Mouse (Mus musculus): ENCODE measurements around the gene Hs3st3b1. TPM values are rescaled to one million over a fixed set of nuclear protein-coding genes. Genes with fewer than 3 reads are reported as not detected.

Hs3st3b1 gene
- polyA plus RNA-seq, 1 experiment from 2014 or later = 34.0 TPM

GRCm38 (mm10) chr11:63936641-63937040 is 14.6 kb upstream of the Hs3st3b1 start:
- no peak for ATAC-seq (ENCODE audit: low FRiP score, low TSS enrichment)
- WGBS = 56% methylated on average over 3 of the region's 3 CpGs
- no peaks in the 10 kb centered on the region for H3K9me3 ChIP-seq (ENCODE audit: control insufficient read depth, low read length)
- no peaks in the 10 kb centered on the region for H3K36me3 ChIP-seq (ENCODE audit: control insufficient read depth, insufficient read depth, low read length)
- H3K4me2 ChIP-seq (replicated peaks; ENCODE audit: low read depth, low read length) = no peak overlapping the region
- H3K4me3 ChIP-seq (ENCODE audit: low read length) = no peak overlapping the region
- H3K4me1 ChIP-seq (ENCODE audit: control insufficient read depth, insufficient read depth, low read length) = no peaks in the 10 kb centered on the region
- H3K27ac ChIP-seq (ENCODE audit: low read depth, low read length) = no peak overlapping the region
- H3K27me3 ChIP-seq (ENCODE audit: control insufficient read depth, insufficient read depth, low read length) = peaks cover 4% of the 10 kb centered on the region
- no peak overlapping the region for H3K9ac ChIP-seq (ENCODE audit: low read depth, low read length)

- H3K27me3 ChIP-seq (ENCODE audit: control insufficient read depth, insufficient read depth, low read length) = peaks cover 33% of the 10 kb centered on the region
- H3K4me1 ChIP-seq (ENCODE audit: control insufficient read depth, insufficient read depth, low read length) = peaks cover 15% of the 10 kb centered on the region
- no peak overlapping the region for H3K4me2 ChIP-seq (replicated peaks; ENCODE audit: low read depth, low read length)
- H3K4me3 ChIP-seq (ENCODE audit: low read length) = no peak overlapping the region
- 87% methylated on average over 6 of the region's 6 CpGs for WGBS
- H3K27ac ChIP-seq (ENCODE audit: low read depth, low read length) = no peak overlapping the region
- H3K36me3 ChIP-seq (ENCODE audit: control insufficient read depth, insufficient read depth, low read length) = no peaks in the 10 kb centered on the region
- no peak overlapping the region for H3K9ac ChIP-seq (ENCODE audit: low read depth, low read length)
- ATAC-seq (ENCODE audit: low FRiP score, low TSS enrichment) = no peak
- no peaks in the 10 kb centered on the region for H3K9me3 ChIP-seq (ENCODE audit: control insufficient read depth, low read length)
Observed at GRCm38 (mm10) chr11:63926901-63927300, 4.8 kb upstream of the Hs3st3b1 start.

GRCm38 (mm10) chr11:63925161-63925582 is 3.1 kb upstream of the Hs3st3b1 start:
- under 1% methylated on average over 29 of the region's 31 CpGs for WGBS
- Histone ChIP-seq H3K27ac (ENCODE audit: low read depth, low read length) (no peak overlapping the region), H3K4me2 (replicated peaks; ENCODE audit: low read depth, low read length) (peak overlapping the region; percentile 84), H3K9ac (ENCODE audit: low read depth, low read length) (peak overlapping the region; percentile 28; the same call in 1 of the 2 replicates), H3K4me1 (ENCODE audit: control insufficient read depth, insufficient read depth, low read length) (peaks cover 21% of the 10 kb centered on the region), H3K36me3 (ENCODE audit: control insufficient read depth, insufficient read depth, low read length) (no peaks in the 10 kb centered on the region), H3K27me3 (ENCODE audit: control insufficient read depth, insufficient read depth, low read length) (peaks cover 47% of the 10 kb centered on the region), H3K4me3 (ENCODE audit: low read length) (peak overlapping the region; percentile 37), H3K9me3 (ENCODE audit: control insufficient read depth, low read length) (no peaks in the 10 kb centered on the region)
- ATAC-seq (ENCODE audit: low FRiP score, low TSS enrichment) = 0 out of 2 replicates have a peak, but pooled peaks have one; percentile 5

- Histone ChIP-seq H3K4me3 (ENCODE audit: low read length) (peak overlapping the region; percentile 63), H3K27ac (ENCODE audit: low read depth, low read length) (peak overlapping the region; percentile 30; the same call in 1 of the 2 replicates), H3K9ac (ENCODE audit: low read depth, low read length) (0 out of 2 replicates have a peak overlapping the region, but pooled peaks have one; percentile 23), H3K4me2 (replicated peaks; ENCODE audit: low read depth, low read length) (peak overlapping the region; percentile 84), H3K36me3 (ENCODE audit: control insufficient read depth, insufficient read depth, low read length) (no peaks in the 10 kb centered on the region), H3K9me3 (ENCODE audit: control insufficient read depth, low read length) (no peaks in the 10 kb centered on the region), H3K27me3 (ENCODE audit: control insufficient read depth, insufficient read depth, low read length) (peaks cover 47% of the 10 kb centered on the region), H3K4me1 (ENCODE audit: control insufficient read depth, insufficient read depth, low read length) (peaks cover 24% of the 10 kb centered on the region)
- 3% methylated on average over 26 of the region's 26 CpGs for WGBS
- ATAC-seq (ENCODE audit: low FRiP score, low TSS enrichment) = no peak
Observed at GRCm38 (mm10) chr11:63924286-63924930, 2.3 kb upstream of the Hs3st3b1 start.

- H3K4me2 ChIP-seq (replicated peaks; ENCODE audit: low read depth, low read length) = peak overlapping the region; percentile 84
- H3K4me3 ChIP-seq (ENCODE audit: low read length) = peak overlapping the region; percentile 63
- H3K9ac ChIP-seq (ENCODE audit: low read depth, low read length) = peak overlapping the region; percentile 44; the same call in 1 of the 2 replicates
- WGBS = under 1% methylated on average over 29 of the region's 29 CpGs
- H3K9me3 ChIP-seq (ENCODE audit: control insufficient read depth, low read length) = no peaks in the 10 kb centered on the region
- H3K27ac ChIP-seq (ENCODE audit: low read depth, low read length) = no peak overlapping the region
- peaks cover 51% of the 10 kb centered on the region for H3K27me3 ChIP-seq (ENCODE audit: control insufficient read depth, insufficient read depth, low read length)
- H3K36me3 ChIP-seq (ENCODE audit: control insufficient read depth, insufficient read depth, low read length) = no peaks in the 10 kb centered on the region
- ATAC-seq (ENCODE audit: low FRiP score, low TSS enrichment) = no peak
- H3K4me1 ChIP-seq (ENCODE audit: control insufficient read depth, insufficient read depth, low read length) = peaks cover 27% of the 10 kb centered on the region
Observed at GRCm38 (mm10) chr11:63923386-63923785, 1.3 kb upstream of the Hs3st3b1 start.

- Histone ChIP-seq H3K9ac (ENCODE audit: low read depth, low read length) (peak overlapping the region; percentile 78), H3K4me3 (ENCODE audit: low read length) (peak overlapping the region; percentile 63), H3K4me1 (ENCODE audit: control insufficient read depth, insufficient read depth, low read length) (peaks cover 39% of the 10 kb centered on the region), H3K27ac (ENCODE audit: low read depth, low read length) (peak overlapping the region; percentile 60; the same call in 1 of the 2 replicates), H3K27me3 (ENCODE audit: control insufficient read depth, insufficient read depth, low read length) (peaks cover 51% of the 10 kb centered on the region), H3K36me3 (ENCODE audit: control insufficient read depth, insufficient read depth, low read length) (no peaks in the 10 kb centered on the region), H3K4me2 (replicated peaks; ENCODE audit: low read depth, low read length) (peak overlapping the region; percentile 84), H3K9me3 (ENCODE audit: control insufficient read depth, low read length) (no peaks in the 10 kb centered on the region)
- WGBS = under 1% methylated on average over 63 of the region's 80 CpGs
- ATAC-seq (ENCODE audit: low FRiP score, low TSS enrichment) = no peak
Observed at GRCm38 (mm10) chr11:63921044-63921951, 792 bp downstream of the Hs3st3b1 start.

- H3K4me1 ChIP-seq (ENCODE audit: control insufficient read depth, insufficient read depth, low read length) = peaks cover 39% of the 10 kb centered on the region
- WGBS = under 1% methylated on average over 33 of the region's 33 CpGs
- H3K9ac ChIP-seq (ENCODE audit: low read depth, low read length) = peak overlapping the region; percentile 78
- peak; percentile 40; the same call in 1 of the 2 replicates for ATAC-seq (ENCODE audit: low FRiP score, low TSS enrichment)
- H3K4me2 ChIP-seq (replicated peaks; ENCODE audit: low read depth, low read length) = peak overlapping the region; percentile 84
- H3K27ac ChIP-seq (ENCODE audit: low read depth, low read length) = peak overlapping the region; percentile 60; the same call in 1 of the 2 replicates
- H3K27me3 ChIP-seq (ENCODE audit: control insufficient read depth, insufficient read depth, low read length) = peaks cover 43% of the 10 kb centered on the region
- H3K4me3 ChIP-seq (ENCODE audit: low read length) = peak overlapping the region; percentile 63
- no peaks in the 10 kb centered on the region for H3K9me3 ChIP-seq (ENCODE audit: control insufficient read depth, low read length)
- H3K36me3 ChIP-seq (ENCODE audit: control insufficient read depth, insufficient read depth, low read length) = no peaks in the 10 kb centered on the region
Observed at GRCm38 (mm10) chr11:63920531-63920930, 1.6 kb downstream of the Hs3st3b1 start.

- no peak for ATAC-seq (ENCODE audit: low FRiP score, low TSS enrichment)
- Histone ChIP-seq H3K4me2 (replicated peaks; ENCODE audit: low read depth, low read length) (peak overlapping the region; percentile 84), H3K27ac (ENCODE audit: low read depth, low read length) (peak overlapping the region; percentile 60; the same call in 1 of the 2 replicates), H3K9me3 (ENCODE audit: control insufficient read depth, low read length) (no peaks in the 10 kb centered on the region), H3K4me3 (ENCODE audit: low read length) (peak overlapping the region; percentile 63), H3K36me3 (ENCODE audit: control insufficient read depth, insufficient read depth, low read length) (no peaks in the 10 kb centered on the region), H3K4me1 (ENCODE audit: control insufficient read depth, insufficient read depth, low read length) (peaks cover 33% of the 10 kb centered on the region), H3K9ac (ENCODE audit: low read depth, low read length) (peak overlapping the region; percentile 78), H3K27me3 (ENCODE audit: control insufficient read depth, insufficient read depth, low read length) (peaks cover 32% of the 10 kb centered on the region)
- WGBS = 3% methylated on average over 41 of the region's 52 CpGs
Observed at GRCm38 (mm10) chr11:63919211-63920098, 2.6 kb downstream of the Hs3st3b1 start.
